Mouse (Mus musculus) forebrain, embryonic 10.5 days (tissue): Measurements from ENCODE around the gene Rai14. TPM values are rescaled to one million over a fixed set of nuclear protein-coding genes. Genes with fewer than 3 reads are reported as not detected.

ENCODE experiments used
- DNase-seq: peaks from one replicate; pipeline ENCODE4 v3.0.0-alpha.2; 2017; ENCODE audit warnings: low spot score; ENCODE audit errors: extremely low spot score
- H3K27ac ChIP-seq: fragments of 300-500 bp; sonication (generic); 2 replicates; pipeline ENCODE4 v1.5.1; 2016; ENCODE audit warnings: mild to moderate bottlenecking
- H3K27me3 ChIP-seq: fragments of 300-500 bp; sonication (generic); 2 replicates; pipeline ENCODE4 v1.6.1; 2016; ENCODE audit warnings: mild to moderate bottlenecking; ENCODE audit not compliant: poor library complexity, severe bottlenecking
- H3K36me3 ChIP-seq: fragments of 300-500 bp; sonication (generic); replicated peaks from 2 replicates; pipeline ENCODE4 v1.6.1; 2016; ENCODE audit warnings: mild to moderate bottlenecking, moderate library complexity
- H3K4me1 ChIP-seq: fragments of 300-500 bp; sonication (generic); 2 replicates; pipeline ENCODE4 v1.6.1; 2016
- H3K4me3 ChIP-seq: fragments of 300-500 bp; sonication (generic); 2 replicates; pipeline ENCODE4 v1.5.1; 2016; ENCODE audit warnings: mild to moderate bottlenecking, moderate library complexity
- H3K9me3 ChIP-seq: fragments of 300-500 bp; sonication (generic); 2 replicates; pipeline ENCODE4 v1.6.1; 2016; ENCODE audit warnings: mild to moderate bottlenecking, moderate library complexity
- WGBS: fragments of 180-500 bp; shearing (Covaris S2); methylation state at CpG from one replicate; pipeline ENCODE4 v1.1.7; 2016; 5-methylcytosine and 5-hydroxymethylcytosine counted together
- polyA plus RNA-seq: library from polyadenylated mRNA; unstranded; fragments of >200 nt; fragmentation: Nextera tagmentation; extraction: Ambion mirVana; gene quantifications from 2 replicates; pipeline ENCODE4 v1.2.1, GENCODE M21; 2016

The Rai14 gene
- polyA plus RNA-seq, 1 experiment from 2014 or later: 47.8 TPM

- Histone ChIP-seq H3K27ac (no peak overlapping the region), H3K4me1 (peaks cover 37% of the 10 kb centered on the region), H3K4me3 (no peak overlapping the region), H3K27me3 (no peaks in the 10 kb centered on the region), H3K36me3 (peaks cover 14% of the 10 kb centered on the region), H3K9me3 (no peaks in the 10 kb centered on the region)
- 85% methylated on average over 5 of the region's 5 CpGs for WGBS
- no peak for DNase-seq
Measured at GRCm38 (mm10) chr15:10675801-10676200, 38.6 kb downstream of the Rai14 start.

GRCm38 (mm10) chr15:10672880-10673279, 41.5 kb downstream of the Rai14 start:
- no peak overlapping the region for H3K27ac ChIP-seq
- peaks cover 34% of the 10 kb centered on the region for H3K4me1 ChIP-seq
- WGBS: 64% methylated on average over 5 of the region's 5 CpGs
- no peaks in the 10 kb centered on the region for H3K27me3 ChIP-seq
- peaks cover 8% of the 10 kb centered on the region for H3K36me3 ChIP-seq
- no peak overlapping the region for H3K4me3 ChIP-seq
- H3K9me3 ChIP-seq: no peaks in the 10 kb centered on the region
- DNase-seq: no peak

- no peak overlapping the region for H3K4me3 ChIP-seq
- DNase-seq: no peak
- H3K36me3 ChIP-seq: peaks cover 8% of the 10 kb centered on the region
- no peaks in the 10 kb centered on the region for H3K9me3 ChIP-seq
- H3K4me1 ChIP-seq: peaks cover 44% of the 10 kb centered on the region
- no peaks in the 10 kb centered on the region for H3K27me3 ChIP-seq
- WGBS: 92% methylated on average over 4 of the region's 4 CpGs
- H3K27ac ChIP-seq: no peak overlapping the region
Measured at GRCm38 (mm10) chr15:10671868-10672267, 42.6 kb downstream of the Rai14 start.

GRCm38 (mm10) chr15:10670107-10670506, 44.3 kb downstream of the Rai14 start:
- Histone ChIP-seq H3K9me3 (no peaks in the 10 kb centered on the region), H3K27ac (no peak overlapping the region), H3K4me3 (no peak overlapping the region), H3K27me3 (no peaks in the 10 kb centered on the region), H3K36me3 (peaks cover 8% of the 10 kb centered on the region), H3K4me1 (peaks cover 44% of the 10 kb centered on the region)
- 94% methylated on average over 7 of the region's 7 CpGs for WGBS
- DNase-seq: no peak

- H3K9me3 ChIP-seq: no peaks in the 10 kb centered on the region
- no peak overlapping the region for H3K27ac ChIP-seq
- H3K4me1 ChIP-seq: peaks cover 37% of the 10 kb centered on the region
- H3K36me3 ChIP-seq: peaks cover 8% of the 10 kb centered on the region
- H3K4me3 ChIP-seq: no peak overlapping the region
- no peaks in the 10 kb centered on the region for H3K27me3 ChIP-seq
- DNase-seq: no peak
- WGBS: 71% methylated on average over 10 of the region's 10 CpGs
Measured at GRCm38 (mm10) chr15:10668120-10668900, 46.1 kb downstream of the Rai14 start.

- peaks cover 9% of the 10 kb centered on the region for H3K36me3 ChIP-seq
- no peak for DNase-seq
- no peak overlapping the region for H3K4me3 ChIP-seq
- H3K27me3 ChIP-seq: no peaks in the 10 kb centered on the region
- no peaks in the 10 kb centered on the region for H3K9me3 ChIP-seq
- peaks cover 35% of the 10 kb centered on the region for H3K4me1 ChIP-seq
- 91% methylated on average over 8 of the region's 8 CpGs for WGBS
- no peak overlapping the region for H3K27ac ChIP-seq
Measured at GRCm38 (mm10) chr15:10665816-10666215, 48.6 kb downstream of the Rai14 start.

- peaks cover 35% of the 10 kb centered on the region for H3K4me1 ChIP-seq
- H3K27ac ChIP-seq: no peak overlapping the region
- H3K27me3 ChIP-seq: no peaks in the 10 kb centered on the region
- H3K9me3 ChIP-seq: no peaks in the 10 kb centered on the region
- 95% methylated on average over 5 of the region's 5 CpGs for whole genome bisulfite sequencing
- H3K4me3 ChIP-seq: no peak overlapping the region
- peaks cover 17% of the 10 kb centered on the region for H3K36me3 ChIP-seq
- no peak for DNase-seq
Measured at GRCm38 (mm10) chr15:10664529-10664898, 49.9 kb downstream of the Rai14 start.

GRCm38 (mm10) chr15:10663793-10664528, 50.5 kb downstream of the Rai14 start:
- Histone ChIP-seq H3K4me1 (peaks cover 33% of the 10 kb centered on the region), H3K36me3 (peaks cover 22% of the 10 kb centered on the region), H3K4me3 (no peak overlapping the region), H3K27ac (no peak overlapping the region), H3K27me3 (no peaks in the 10 kb centered on the region; the same call in 1 of the 2 replicates), H3K9me3 (no peaks in the 10 kb centered on the region)
- DNase-seq: no peak
- 80% methylated on average over 5 of the region's 5 CpGs for WGBS

- Histone ChIP-seq H3K4me1 (peaks cover 14% of the 10 kb centered on the region), H3K27me3 (no peaks in the 10 kb centered on the region; the same call in 1 of the 2 replicates), H3K9me3 (no peaks in the 10 kb centered on the region), H3K36me3 (peaks cover 28% of the 10 kb centered on the region), H3K4me3 (no peak overlapping the region), H3K27ac (0 out of 2 replicates have a peak overlapping the region, but pooled peaks have one; percentile 35)
- DNase-seq: no peak
- 70% methylated on average over 3 of the region's 3 CpGs for WGBS
Measured at GRCm38 (mm10) chr15:10661961-10662606, 52.3 kb downstream of the Rai14 start.

GRCm38 (mm10) chr15:10658803-10659202, 55.6 kb downstream of the Rai14 start:
- DNase-seq: no peak
- Histone ChIP-seq H3K9me3 (no peaks in the 10 kb centered on the region), H3K4me1 (peaks cover 35% of the 10 kb centered on the region), H3K27me3 (no peaks in the 10 kb centered on the region; the same call in 1 of the 2 replicates), H3K27ac (no peak overlapping the region), H3K4me3 (no peak overlapping the region), H3K36me3 (peaks cover 29% of the 10 kb centered on the region)
- WGBS: 95% methylated on average over 2 of the region's 2 CpGs

- Histone ChIP-seq H3K36me3 (peaks cover 23% of the 10 kb centered on the region), H3K27ac (peak overlapping the region; percentile 60; the same call in 1 of the 2 replicates), H3K4me1 (peaks cover 27% of the 10 kb centered on the region), H3K9me3 (no peaks in the 10 kb centered on the region), H3K4me3 (no peak overlapping the region), H3K27me3 (no peaks in the 10 kb centered on the region; the same call in 1 of the 2 replicates)
- DNase-seq: no peak
- WGBS: 83% methylated on average over 5 of the region's 5 CpGs
Measured at GRCm38 (mm10) chr15:10656146-10656545, 58.3 kb downstream of the Rai14 start.

GRCm38 (mm10) chr15:10655151-10655905, 59.1 kb downstream of the Rai14 start:
- Histone ChIP-seq H3K36me3 (peaks cover 15% of the 10 kb centered on the region), H3K4me1 (peaks cover 27% of the 10 kb centered on the region), H3K9me3 (no peaks in the 10 kb centered on the region), H3K27ac (no peak overlapping the region), H3K4me3 (no peak overlapping the region), H3K27me3 (no peaks in the 10 kb centered on the region; the same call in 1 of the 2 replicates)
- peak; percentile 41 for DNase-seq
- 40% methylated on average over 8 of the region's 8 CpGs for WGBS
